Mouse (Mus musculus): Measurements from ENCODE around the gene Lrit2.

Lrit2 gene
- long read RNA-seq, experiment 1: 0 reads
- long read RNA-seq, experiment 2: 0 reads

- intact Hi-C loops (cut with DNase I): no loop called here
These were observed at the start of gene Lrit2 for GRCm38 (mm10) chr14:37067629-37068028. Gene Lrit2 (plus strand): TSS chr14:37067929.

GRCm38 (mm10) chr14:37027248-37027933, 40.3 kb upstream of the Lrit2 start:
- intact Hi-C loops (cut with DNase I): no loop called here

- intact Hi-C loops (cut with DNase I): no loop called here
These were observed 39.8 kb upstream of the Lrit2 start for GRCm38 (mm10) chr14:37027951-37028350.

- intact Hi-C loops (cut with DNase I): no loop called here
These were observed 39.2 kb upstream of the Lrit2 start for GRCm38 (mm10) chr14:37028555-37028954.

GRCm38 (mm10) chr14:37032481-37033104, 35.1 kb upstream of the Lrit2 start:
- intact Hi-C loops (cut with DNase I): loop anchor here (2.0 to 5.0 kb wide), 3 partner anchors 80 to 166 kb away; no protein-coding TSS in a partner anchor

GRCm38 (mm10) chr14:37033241-37033640, 34.5 kb upstream of the Lrit2 start:
- intact Hi-C loops (cut with DNase I): loop anchor here (2.0 to 5.0 kb wide), 3 partner anchors 81 to 166 kb away; no protein-coding TSS in a partner anchor

GRCm38 (mm10) chr14:37034432-37034831, 33.3 kb upstream of the Lrit2 start:
- intact Hi-C loops (cut with DNase I): loop anchor here (5.0 kb wide), 2 partner anchors 82 to 97 kb away; no protein-coding TSS in a partner anchor

GRCm38 (mm10) chr14:37048914-37049410, 18.8 kb upstream of the Lrit2 start, which contains the start of gene Rgr:
Gene Rgr (minus strand): TSS chr14:37048964.
- intact Hi-C loops (cut with DNase I): no loop called here

GRCm38 (mm10) chr14:37064849-37065248, 2.9 kb upstream of the Lrit2 start:
- intact Hi-C loops (cut with DNase I): no loop called here

- intact Hi-C loops (cut with DNase I): no loop called here
These were observed 1.1 kb upstream of the Lrit2 start for GRCm38 (mm10) chr14:37066636-37067035.

GRCm38 (mm10) chr14:37068516-37068915, 787 bp downstream of the Lrit2 start:
- intact Hi-C loops (cut with DNase I): no loop called here

GRCm38 (mm10) chr14:37080724-37081123, 13.0 kb downstream of the Lrit2 start:
- intact Hi-C loops (cut with DNase I): no loop called here

- intact Hi-C loops (cut with DNase I): no loop called here
These were observed 16.0 kb downstream of the Lrit2 start for GRCm38 (mm10) chr14:37083755-37084154.

- intact Hi-C loops (cut with DNase I): no loop called here
These were observed 26.7 kb downstream of the Lrit2 start for GRCm38 (mm10) chr14:37094436-37094835.

- intact Hi-C loops (cut with DNase I): no loop called here
These were observed 27.8 kb downstream of the Lrit2 start for GRCm38 (mm10) chr14:37095556-37095955.

- intact Hi-C loops (cut with DNase I): no loop called here
These were observed 30.3 kb downstream of the Lrit2 start, which contains the start of gene Cdhr1 for GRCm38 (mm10) chr14:37097956-37098530. Gene Cdhr1 (minus strand): TSS chr14:37098347.

GRCm38 (mm10) chr14:37101531-37101930, 33.8 kb downstream of the Lrit2 start:
- intact Hi-C loops (cut with DNase I): no loop called here

GRCm38 (mm10) chr14:37102484-37102883, 34.8 kb downstream of the Lrit2 start:
- intact Hi-C loops (cut with DNase I): no loop called here

GRCm38 (mm10) chr14:37104747-37105146, 37.0 kb downstream of the Lrit2 start:
- intact Hi-C loops (cut with DNase I): no loop called here

- intact Hi-C loops (cut with DNase I): no loop called here
These were observed 38.1 kb downstream of the Lrit2 start for GRCm38 (mm10) chr14:37105846-37106245.

- intact Hi-C loops (cut with DNase I): no loop called here
These were observed 41.7 kb downstream of the Lrit2 start for GRCm38 (mm10) chr14:37109460-37109859.

- intact Hi-C loops (cut with DNase I): no loop called here
These were observed 42.2 kb downstream of the Lrit2 start for GRCm38 (mm10) chr14:37109975-37110374.

All from adrenal gland (tissue).